In the genomic region with DNA sequence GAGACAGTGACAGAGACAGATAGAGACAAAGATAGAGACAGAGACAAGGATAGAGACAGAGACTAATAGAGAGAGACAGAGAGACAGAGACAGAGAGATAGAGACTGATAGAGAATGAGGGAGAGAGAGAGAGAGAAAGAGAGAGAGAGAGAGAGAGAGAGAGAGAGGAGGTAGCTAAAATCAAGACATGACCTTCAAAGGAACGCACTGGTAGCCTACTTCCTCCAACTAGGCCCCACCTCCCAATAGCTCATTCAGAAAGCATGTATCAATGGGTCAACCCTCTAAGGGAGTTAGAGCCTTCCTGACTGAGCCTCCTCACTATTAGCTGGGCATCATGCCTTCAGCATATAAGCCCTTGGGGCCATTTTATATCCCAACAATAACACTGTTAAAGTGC, we compare ENCODE assay signal across 18 mouse cellular contexts. TPM values are rescaled to one million over a fixed set of nuclear protein-coding genes. Genes with fewer than 3 reads are reported as not detected.
"Had no signal": no experiment of that assay in that cellular context is flagged by ENCODE, and none has a peak within 500 bp of the region (broad histone marks: within the 10 kb centered on the region; RNA-seq: fewer than 3 reads in every experiment).

No protein-coding gene starts in this region.

- H3K9me3 ChIP-seq: midbrain, embryonic 10.5 days; midbrain, embryonic 12.5 days; neural tube, embryonic 12.5 days; stomach, embryonic 15.5 days had no signal

- H3K27ac ChIP-seq: midbrain, embryonic 10.5 days; midbrain, embryonic 12.5 days; neural tube, embryonic 12.5 days; stomach, embryonic 15.5 days; stomach, postnatal 0 days had no signal

- ATAC-seq: midbrain, embryonic 16.5 days had no signal

- H3K4me1 ChIP-seq: midbrain, embryonic 10.5 days; midbrain, embryonic 12.5 days had no signal

- H3K4me3 ChIP-seq: midbrain, embryonic 10.5 days; midbrain, embryonic 12.5 days; myocyte; neural tube, embryonic 12.5 days; stomach, embryonic 15.5 days had no signal

- H3K4me2 ChIP-seq: lung, embryonic 14.5 days; midbrain, embryonic 12.5 days; neural tube, embryonic 12.5 days; stomach, embryonic 15.5 days had no signal

- H3K36me3 ChIP-seq: midbrain, embryonic 10.5 days; midbrain, embryonic 12.5 days; neural tube, embryonic 12.5 days; stomach, embryonic 15.5 days had no signal

- H3K27me3 ChIP-seq: midbrain, embryonic 12.5 days; neural tube, embryonic 12.5 days; stomach, embryonic 15.5 days had no signal

- DNase-seq: lung, adult 18-20 months; lung, embryonic 14.5 days; lung, postnatal 10 days; lung, postnatal 4 days; midbrain, embryonic 14.5 days; right cerebral cortex, postnatal 14 days; thymus, adult 2 months; thymus, postnatal 25 days; thymus, postnatal 4 days had no signal

- H3K9ac ChIP-seq: lung, embryonic 14.5 days; midbrain, embryonic 12.5 days; neural tube, embryonic 12.5 days; stomach, embryonic 15.5 days had no signal

RNA-seq across cellular contexts. Expression of a gene that starts 43.2 kb away (rescaled TPM):
- total RNA-seq: megakaryocyte-erythroid progenitor cell, adult 5-6 weeks had no signal
- polyA plus RNA-seq: spleen, adult 2 months had no signal
